Mouse (Mus musculus): Measurements from ENCODE around the gene Il1b. TPM values are rescaled to one million over a fixed set of nuclear protein-coding genes. Genes with fewer than 3 reads are reported as not detected.
A peak's percentile ranks its signal among the peaks of the same experiment; 100 is the strongest.

Gene Il1b
- total RNA-seq (2014; rRNA removed) (not detected in 2 replicates), polyA plus RNA-seq (2015; fragmentation: Nextera tagmentation; extraction: Ambion mirVana) (0.33 TPM in 1 of 2 replicates, not detected in the other)

- ATAC-seq (ENCODE audit: low FRiP score) (no peak), DNase-seq (ENCODE audit: low spot score) (no peak)
- Histone ChIP-seq H3K4me1 (ENCODE audit: insufficient read depth, low read length) (no peaks in the 10 kb centered on the region), H3K4me2 (ENCODE audit: low read depth, low read length, poor library complexity, severe bottlenecking) (no peak within 1 kb of the TSS), H3K36me3 (ENCODE audit: insufficient read depth, low read length) (no peaks in the 10 kb centered on the region), H3K4me3 (ENCODE audit: low read depth, low read length) (no peak within 1 kb of the TSS), H3K27ac (ENCODE audit: low read depth, low read length) (no peak within 1 kb of the TSS), H3K9me3 (ENCODE audit: low read length) (no peaks in the 10 kb centered on the region), H3K9ac (replicated peaks; ENCODE audit: low read length, poor library complexity, severe bottlenecking) (no peak within 1 kb of the TSS), H3K27me3 (ENCODE audit: insufficient read depth, low read length) (no peaks in the 10 kb centered on the region)
- WGBS: 83% methylated on average over 3 of the region's 3 CpGs
- no peak for TF ChIP-seq CTCF (IDR thresholded peaks at IDR 0.05)
Measured at GRCm38 (mm10) chr2:129371039-129371438, at the start of gene Il1b. TSS of gene Il1b (minus strand) at chr2:129371139.

- H3K9me3 ChIP-seq (ENCODE audit: low read length): peaks cover 4% of the 10 kb centered on the region; the same call in 1 of the 2 replicates
- no peaks in the 10 kb centered on the region for H3K36me3 ChIP-seq (ENCODE audit: insufficient read depth, low read length)
- ATAC-seq (ENCODE audit: low FRiP score) (no peak), DNase-seq (ENCODE audit: low spot score) (no peak)
- peaks cover 3% of the 10 kb centered on the region; the same call in 1 of the 2 replicates for H3K4me1 ChIP-seq (ENCODE audit: insufficient read depth, low read length)
- no peaks in the 10 kb centered on the region for H3K27me3 ChIP-seq (ENCODE audit: insufficient read depth, low read length)
- no peak for TF ChIP-seq CTCF (IDR thresholded peaks at IDR 0.05)
- 80% methylated on average over 3 of the region's 3 CpGs for WGBS
- no peak overlapping the region for H3K4me3 ChIP-seq (ENCODE audit: low read depth, low read length)
- H3K9ac ChIP-seq (replicated peaks; ENCODE audit: low read length, poor library complexity, severe bottlenecking): no peak overlapping the region
- no peak overlapping the region for H3K4me2 ChIP-seq (ENCODE audit: low read depth, low read length, poor library complexity, severe bottlenecking)
- H3K27ac ChIP-seq (ENCODE audit: low read depth, low read length): no peak overlapping the region
Measured at GRCm38 (mm10) chr2:129419361-129419880, 48.5 kb upstream of the Il1b start.

GRCm38 (mm10) chr2:129414593-129414992 is 43.7 kb upstream of the Il1b start:
- DNase-seq (ENCODE audit: low spot score) (peak; percentile 41), ATAC-seq (ENCODE audit: low FRiP score) (0 out of 2 replicates have a peak, but pooled peaks have one; percentile 54)
- H3K4me2 ChIP-seq (ENCODE audit: low read depth, low read length, poor library complexity, severe bottlenecking): no peak overlapping the region
- H3K27ac ChIP-seq (ENCODE audit: low read depth, low read length): peak overlapping the region; percentile 26; the same call in 1 of the 2 replicates
- H3K4me3 ChIP-seq (ENCODE audit: low read depth, low read length): no peak overlapping the region
- no peaks in the 10 kb centered on the region for H3K36me3 ChIP-seq (ENCODE audit: insufficient read depth, low read length)
- no peaks in the 10 kb centered on the region for H3K9me3 ChIP-seq (ENCODE audit: low read length)
- 69% methylated on average over 3 of the region's 3 CpGs for WGBS
- no peak for TF ChIP-seq CTCF (IDR thresholded peaks at IDR 0.05)
- no peaks in the 10 kb centered on the region for H3K27me3 ChIP-seq (ENCODE audit: insufficient read depth, low read length)
- H3K4me1 ChIP-seq (ENCODE audit: insufficient read depth, low read length): peaks cover 7% of the 10 kb centered on the region; the same call in 1 of the 2 replicates
- no peak overlapping the region for H3K9ac ChIP-seq (replicated peaks; ENCODE audit: low read length, poor library complexity, severe bottlenecking)

- Histone ChIP-seq H3K27me3 (ENCODE audit: insufficient read depth, low read length) (no peaks in the 10 kb centered on the region), H3K36me3 (ENCODE audit: insufficient read depth, low read length) (no peaks in the 10 kb centered on the region), H3K4me3 (ENCODE audit: low read depth, low read length) (no peak overlapping the region), H3K9me3 (ENCODE audit: low read length) (no peaks in the 10 kb centered on the region), H3K4me1 (ENCODE audit: insufficient read depth, low read length) (peaks cover 7% of the 10 kb centered on the region; the same call in 1 of the 2 replicates), H3K27ac (ENCODE audit: low read depth, low read length) (no peak overlapping the region), H3K4me2 (ENCODE audit: low read depth, low read length, poor library complexity, severe bottlenecking) (no peak overlapping the region), H3K9ac (replicated peaks; ENCODE audit: low read length, poor library complexity, severe bottlenecking) (no peak overlapping the region)
- TF ChIP-seq CTCF (IDR thresholded peaks at IDR 0.05): no peak
- no peak for ATAC-seq (ENCODE audit: low FRiP score)
- DNase-seq (ENCODE audit: low spot score): no peak
- WGBS: 82% methylated on average over 6 of the region's 6 CpGs
Measured at GRCm38 (mm10) chr2:129413488-129413887, 42.5 kb upstream of the Il1b start.

GRCm38 (mm10) chr2:129411651-129412050 is 40.7 kb upstream of the Il1b start:
- H3K9me3 ChIP-seq (ENCODE audit: low read length): no peaks in the 10 kb centered on the region
- no peak overlapping the region for H3K27ac ChIP-seq (ENCODE audit: low read depth, low read length)
- H3K4me3 ChIP-seq (ENCODE audit: low read depth, low read length): no peak overlapping the region
- DNase-seq (ENCODE audit: low spot score): no peak
- no peak overlapping the region for H3K4me2 ChIP-seq (ENCODE audit: low read depth, low read length, poor library complexity, severe bottlenecking)
- no peak for ATAC-seq (ENCODE audit: low FRiP score)
- no peaks in the 10 kb centered on the region for H3K36me3 ChIP-seq (ENCODE audit: insufficient read depth, low read length)
- WGBS: 81% methylated on average over 3 of the region's 3 CpGs
- H3K9ac ChIP-seq (replicated peaks; ENCODE audit: low read length, poor library complexity, severe bottlenecking): no peak overlapping the region
- no peaks in the 10 kb centered on the region for H3K27me3 ChIP-seq (ENCODE audit: insufficient read depth, low read length)
- H3K4me1 ChIP-seq (ENCODE audit: insufficient read depth, low read length): peaks cover 7% of the 10 kb centered on the region; the same call in 1 of the 2 replicates
- no peak for TF ChIP-seq CTCF (IDR thresholded peaks at IDR 0.05)

- ATAC-seq (ENCODE audit: low FRiP score): no peak
- WGBS: 91% methylated on average over 7 of the region's 7 CpGs
Measured at GRCm38 (mm10) chr2:129410344-129410743, 39.4 kb upstream of the Il1b start.

More at GRCm38 (mm10) chr2:129410344-129410743, 39.4 kb upstream of the Il1b start:
- TF ChIP-seq CTCF (IDR thresholded peaks at IDR 0.05): no peak
- DNase-seq (ENCODE audit: low spot score): no peak
- no peak overlapping the region for H3K27ac ChIP-seq (ENCODE audit: low read depth, low read length)
- no peak overlapping the region for H3K9ac ChIP-seq (replicated peaks; ENCODE audit: low read length, poor library complexity, severe bottlenecking)
- no peaks in the 10 kb centered on the region for H3K9me3 ChIP-seq (ENCODE audit: low read length)
- peaks cover 7% of the 10 kb centered on the region; the same call in 1 of the 2 replicates for H3K4me1 ChIP-seq (ENCODE audit: insufficient read depth, low read length)
- no peaks in the 10 kb centered on the region for H3K27me3 ChIP-seq (ENCODE audit: insufficient read depth, low read length)
- H3K4me3 ChIP-seq (ENCODE audit: low read depth, low read length): no peak overlapping the region
- no peaks in the 10 kb centered on the region for H3K36me3 ChIP-seq (ENCODE audit: insufficient read depth, low read length)
- no peak overlapping the region for H3K4me2 ChIP-seq (ENCODE audit: low read depth, low read length, poor library complexity, severe bottlenecking)

Measured in midbrain, postnatal 0 days (tissue).